Mouse (Mus musculus): ENCODE results near the gene Mecom. TPM values are rescaled to one million over a fixed set of nuclear protein-coding genes. Genes with fewer than 3 reads are reported as not detected.

Gene Mecom
- polyA plus RNA-seq, 1 experiment from 2014 or later, result 41.8 TPM

DNA sequence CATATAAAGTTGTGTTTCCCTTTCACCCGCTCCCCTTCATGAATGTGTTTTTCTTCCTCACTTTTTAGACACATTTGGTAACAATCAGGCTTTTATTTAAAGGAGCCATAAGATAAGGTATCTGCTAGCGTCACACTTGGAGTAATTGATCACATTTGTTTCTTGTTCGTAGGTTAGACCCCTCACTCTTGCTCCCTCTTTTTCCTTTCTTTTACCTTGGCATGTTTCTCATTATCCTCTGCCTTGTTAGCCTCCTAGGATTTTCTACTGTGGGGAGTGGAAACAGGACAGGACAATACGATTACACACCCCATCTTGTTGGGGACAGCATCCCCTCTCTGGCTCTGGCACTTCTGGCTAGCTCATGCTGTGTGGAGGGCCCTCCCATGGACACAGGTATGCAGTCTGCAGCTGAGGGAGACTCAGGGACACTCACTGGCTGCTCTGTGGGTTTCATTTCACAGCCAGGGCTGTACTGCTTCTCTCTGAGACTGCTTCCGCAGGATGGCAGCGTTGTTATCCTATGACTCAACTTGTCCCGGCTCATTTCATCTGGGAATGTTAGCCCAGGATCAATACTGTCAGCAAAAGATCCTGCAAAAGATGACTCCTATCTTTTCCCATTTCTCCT, 334.2 kb downstream of the Mecom start:
- H3K27me3 ChIP-seq (ENCODE audit: control insufficient read depth, insufficient read depth, low read length), result no peaks in the 10 kb centered on the region
- H3K4me3 ChIP-seq (ENCODE audit: low read depth, low read length), result no peak overlapping the region
- H3K9me3 ChIP-seq (replicated peaks; ENCODE audit: control insufficient read depth, low read length), result no peaks in the 10 kb centered on the region
- no peak for ATAC-seq (replicated peaks; ENCODE audit: insufficient number of reproducible peaks, low FRiP score, low TSS enrichment)
- 18% methylated on average over 7 of the region's 7 CpGs for WGBS (ENCODE audit: insufficient replicate concordance)
- no peak overlapping the region for H3K4me2 ChIP-seq
- H3K27ac ChIP-seq (ENCODE audit: low read depth, low read length), result 0 out of 2 replicates have a peak overlapping the region, but pooled peaks have one; percentile 22
- no peak overlapping the region for H3K9ac ChIP-seq (ENCODE audit: low read depth, low read length)
- H3K4me1 ChIP-seq (ENCODE audit: control insufficient read depth, insufficient read depth, low read length), result 0 out of 2 replicates have a peak, but pooled peaks cover 10% of the 10 kb centered on the region
- no peaks in the 10 kb centered on the region for H3K36me3 ChIP-seq (ENCODE audit: control insufficient read depth, insufficient read depth, low read length)

DNA sequence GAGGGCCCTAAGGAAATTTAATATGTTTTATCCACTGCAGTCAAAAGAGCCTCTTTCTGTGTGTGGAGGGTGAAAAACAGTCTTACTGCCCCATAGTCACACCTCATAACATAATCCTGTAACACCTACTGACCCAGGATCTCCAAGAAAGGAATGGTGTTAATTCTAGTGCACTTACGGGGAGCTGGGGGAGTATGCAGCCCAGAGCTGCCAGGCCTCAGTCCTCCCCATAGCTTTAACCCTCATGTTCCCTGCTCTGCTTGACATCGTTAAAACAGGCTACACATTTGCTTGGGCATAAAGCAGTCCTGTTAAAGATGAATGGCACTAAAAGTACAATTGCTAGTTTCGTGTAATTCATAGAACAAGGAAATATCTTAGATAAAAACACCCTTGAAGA, 335.0 kb downstream of the Mecom start:
- Histone ChIP-seq H3K27ac (ENCODE audit: low read depth, low read length) (no peak overlapping the region), H3K9ac (ENCODE audit: low read depth, low read length) (no peak overlapping the region), H3K36me3 (ENCODE audit: control insufficient read depth, insufficient read depth, low read length) (no peaks in the 10 kb centered on the region), H3K27me3 (ENCODE audit: control insufficient read depth, insufficient read depth, low read length) (no peaks in the 10 kb centered on the region), H3K4me2 (no peak overlapping the region), H3K4me1 (ENCODE audit: control insufficient read depth, insufficient read depth, low read length) (peaks cover 13% of the 10 kb centered on the region; the same call in 1 of the 2 replicates), H3K4me3 (ENCODE audit: low read depth, low read length) (no peak overlapping the region), H3K9me3 (replicated peaks; ENCODE audit: control insufficient read depth, low read length) (no peaks in the 10 kb centered on the region)
- WGBS (ENCODE audit: insufficient replicate concordance), result 23% methylated on average over 3 of the region's 3 CpGs
- ATAC-seq (replicated peaks; ENCODE audit: insufficient number of reproducible peaks, low FRiP score, low TSS enrichment), result no peak

DNA sequence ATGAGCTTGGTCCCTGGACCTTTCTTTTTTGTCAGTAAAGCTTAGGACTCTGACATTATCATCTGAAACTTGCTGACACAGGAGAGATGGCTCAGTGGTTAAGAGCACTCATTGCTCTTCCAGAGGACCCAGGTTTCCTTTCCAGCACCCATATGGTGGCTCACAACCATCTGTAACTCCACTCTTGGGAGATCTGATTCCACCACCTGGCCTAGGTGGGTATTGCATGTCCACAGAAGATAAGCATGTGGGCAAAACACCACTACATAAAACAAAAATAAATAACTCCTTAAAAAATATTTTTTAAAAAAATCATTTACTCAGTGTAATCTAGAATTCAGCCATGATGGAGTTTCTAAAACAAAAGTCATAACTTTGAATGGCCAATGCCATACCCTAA, 338.7 kb downstream of the Mecom start:
- H3K4me1 ChIP-seq (ENCODE audit: control insufficient read depth, insufficient read depth, low read length), result peaks cover 13% of the 10 kb centered on the region; the same call in 1 of the 2 replicates
- no peaks in the 10 kb centered on the region for H3K36me3 ChIP-seq (ENCODE audit: control insufficient read depth, insufficient read depth, low read length)
- ATAC-seq (replicated peaks; ENCODE audit: insufficient number of reproducible peaks, low FRiP score, low TSS enrichment), result no peak
- H3K9me3 ChIP-seq (replicated peaks; ENCODE audit: control insufficient read depth, low read length), result no peaks in the 10 kb centered on the region
- H3K9ac ChIP-seq (ENCODE audit: low read depth, low read length), result no peak overlapping the region
- no peak overlapping the region for H3K4me2 ChIP-seq
- H3K27me3 ChIP-seq (ENCODE audit: control insufficient read depth, insufficient read depth, low read length), result no peaks in the 10 kb centered on the region
- no peak overlapping the region for H3K27ac ChIP-seq (ENCODE audit: low read depth, low read length)
- H3K4me3 ChIP-seq (ENCODE audit: low read depth, low read length), result no peak overlapping the region

DNA sequence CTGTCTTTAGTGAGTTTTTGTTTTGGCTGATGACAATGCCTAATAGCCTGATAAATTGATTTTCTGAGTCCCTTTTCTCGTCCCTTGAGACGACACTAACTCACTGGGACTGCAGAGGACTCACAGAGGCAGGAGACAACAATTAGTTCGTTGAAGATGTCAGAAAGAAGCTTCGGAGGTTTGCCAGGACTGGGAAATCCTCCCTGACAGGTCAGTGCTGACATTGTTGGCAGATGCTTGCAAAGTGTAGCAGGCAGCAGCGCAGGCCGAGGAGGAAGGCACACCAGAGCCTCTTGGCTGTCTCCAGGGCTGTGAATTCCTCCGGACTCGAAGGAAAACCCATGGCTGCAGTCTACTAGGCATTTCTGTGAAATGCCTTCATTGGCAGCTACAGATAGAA, 339.9 kb downstream of the Mecom start:
- Histone ChIP-seq H3K27me3 (ENCODE audit: control insufficient read depth, insufficient read depth, low read length) (no peaks in the 10 kb centered on the region), H3K4me2 (0 out of 2 replicates have a peak overlapping the region, but pooled peaks have one; percentile 6), H3K36me3 (ENCODE audit: control insufficient read depth, insufficient read depth, low read length) (no peaks in the 10 kb centered on the region), H3K9ac (ENCODE audit: low read depth, low read length) (0 out of 2 replicates have a peak overlapping the region, but pooled peaks have one; percentile 16), H3K9me3 (replicated peaks; ENCODE audit: control insufficient read depth, low read length) (no peaks in the 10 kb centered on the region), H3K4me3 (ENCODE audit: low read depth, low read length) (no peak overlapping the region), H3K4me1 (ENCODE audit: control insufficient read depth, insufficient read depth, low read length) (peaks cover 6% of the 10 kb centered on the region; the same call in 1 of the 2 replicates), H3K27ac (ENCODE audit: low read depth, low read length) (no peak overlapping the region)
- ATAC-seq (replicated peaks; ENCODE audit: insufficient number of reproducible peaks, low FRiP score, low TSS enrichment), result no peak
- 29% methylated on average over 8 of the region's 8 CpGs for WGBS (ENCODE audit: insufficient replicate concordance)

DNA sequence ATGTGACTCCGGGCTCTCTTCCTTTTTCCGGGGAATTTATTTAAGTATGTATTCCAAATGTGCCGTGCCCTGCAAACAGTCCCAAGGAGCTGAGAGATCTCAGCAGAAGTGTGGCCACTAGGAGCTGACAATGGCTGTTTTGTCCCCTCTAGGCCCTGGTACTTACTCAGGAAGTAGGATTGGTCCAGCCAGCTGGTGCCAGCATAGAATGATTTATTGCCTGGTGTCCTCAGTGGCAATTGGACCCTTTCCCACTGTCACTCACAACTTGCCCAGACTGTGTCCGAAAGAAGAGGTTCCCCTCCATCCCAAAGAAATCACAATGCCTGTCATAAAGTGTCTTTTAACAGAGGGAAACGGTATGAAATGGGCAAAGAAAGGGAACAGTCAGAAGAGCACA, 340.4 kb downstream of the Mecom start:
- H3K4me1 ChIP-seq (ENCODE audit: control insufficient read depth, insufficient read depth, low read length), result peaks cover 4% of the 10 kb centered on the region; the same call in 1 of the 2 replicates
- no peaks in the 10 kb centered on the region for H3K27me3 ChIP-seq (ENCODE audit: control insufficient read depth, insufficient read depth, low read length)
- 58% methylated on average over 5 of the region's 5 CpGs for WGBS (ENCODE audit: insufficient replicate concordance)
- no peak overlapping the region for H3K27ac ChIP-seq (ENCODE audit: low read depth, low read length)
- no peak overlapping the region for H3K4me2 ChIP-seq
- ATAC-seq (replicated peaks; ENCODE audit: insufficient number of reproducible peaks, low FRiP score, low TSS enrichment), result no peak
- no peaks in the 10 kb centered on the region for H3K36me3 ChIP-seq (ENCODE audit: control insufficient read depth, insufficient read depth, low read length)
- no peak overlapping the region for H3K4me3 ChIP-seq (ENCODE audit: low read depth, low read length)
- H3K9me3 ChIP-seq (replicated peaks; ENCODE audit: control insufficient read depth, low read length), result no peaks in the 10 kb centered on the region
- H3K9ac ChIP-seq (ENCODE audit: low read depth, low read length), result no peak overlapping the region

DNA sequence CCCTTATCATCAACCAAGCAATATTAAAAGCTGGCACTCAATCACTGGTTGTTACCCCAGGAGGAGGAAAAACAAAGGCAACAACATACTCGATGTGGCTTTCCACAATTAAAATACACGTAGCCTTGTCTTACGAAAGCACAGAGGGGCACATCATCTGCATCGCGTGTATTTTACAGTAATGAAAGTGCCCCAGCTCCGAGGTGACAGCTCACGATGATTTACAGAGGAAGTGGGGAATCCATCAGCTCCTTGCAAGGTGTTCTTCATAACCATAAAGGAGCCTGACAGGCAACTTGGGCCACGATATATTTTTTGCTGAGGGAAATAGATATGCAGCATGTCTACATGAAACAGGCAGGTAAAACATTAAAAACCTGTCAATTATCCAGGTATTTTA, 341.7 kb downstream of the Mecom start:
- Histone ChIP-seq H3K4me2 (no peak overlapping the region), H3K9ac (ENCODE audit: low read depth, low read length) (no peak overlapping the region), H3K27me3 (ENCODE audit: control insufficient read depth, insufficient read depth, low read length) (no peaks in the 10 kb centered on the region), H3K36me3 (ENCODE audit: control insufficient read depth, insufficient read depth, low read length) (no peaks in the 10 kb centered on the region), H3K27ac (ENCODE audit: low read depth, low read length) (no peak overlapping the region), H3K4me3 (ENCODE audit: low read depth, low read length) (no peak overlapping the region), H3K9me3 (replicated peaks; ENCODE audit: control insufficient read depth, low read length) (no peaks in the 10 kb centered on the region), H3K4me1 (ENCODE audit: control insufficient read depth, insufficient read depth, low read length) (peaks cover 4% of the 10 kb centered on the region; the same call in 1 of the 2 replicates)
- no peak for ATAC-seq (replicated peaks; ENCODE audit: insufficient number of reproducible peaks, low FRiP score, low TSS enrichment)
- 80% methylated on average over 8 of the region's 8 CpGs for WGBS (ENCODE audit: insufficient replicate concordance)

DNA sequence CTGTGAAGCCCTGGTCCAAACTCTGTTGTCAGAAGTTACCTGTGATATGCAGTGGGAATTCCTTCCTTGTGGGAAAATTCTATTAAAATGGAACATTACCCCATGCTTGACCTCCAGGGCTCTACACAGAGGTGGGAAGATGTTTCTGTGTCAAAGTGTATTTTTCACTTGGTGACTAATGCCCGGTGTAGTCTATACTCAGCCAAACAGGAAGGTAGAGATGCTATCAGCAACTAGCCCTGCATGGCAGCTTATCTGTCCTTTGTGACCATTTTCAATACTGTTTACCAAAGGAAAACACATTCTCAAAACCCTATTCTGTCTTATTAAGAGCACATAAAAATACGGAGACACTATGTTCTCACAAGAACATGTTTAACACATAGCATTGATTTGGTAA, 344.0 kb downstream of the Mecom start:
- no peaks in the 10 kb centered on the region for H3K27me3 ChIP-seq (ENCODE audit: control insufficient read depth, insufficient read depth, low read length)
- H3K4me1 ChIP-seq (ENCODE audit: control insufficient read depth, insufficient read depth, low read length), result peaks cover 4% of the 10 kb centered on the region; the same call in 1 of the 2 replicates
- no peak overlapping the region for H3K4me2 ChIP-seq
- H3K36me3 ChIP-seq (ENCODE audit: control insufficient read depth, insufficient read depth, low read length), result no peaks in the 10 kb centered on the region
- no peaks in the 10 kb centered on the region for H3K9me3 ChIP-seq (replicated peaks; ENCODE audit: control insufficient read depth, low read length)
- H3K9ac ChIP-seq (ENCODE audit: low read depth, low read length), result no peak overlapping the region
- no peak overlapping the region for H3K27ac ChIP-seq (ENCODE audit: low read depth, low read length)
- no peak for ATAC-seq (replicated peaks; ENCODE audit: insufficient number of reproducible peaks, low FRiP score, low TSS enrichment)
- no peak overlapping the region for H3K4me3 ChIP-seq (ENCODE audit: low read depth, low read length)
- WGBS (ENCODE audit: insufficient replicate concordance), result 63% methylated on average over 2 of the region's 2 CpGs

DNA sequence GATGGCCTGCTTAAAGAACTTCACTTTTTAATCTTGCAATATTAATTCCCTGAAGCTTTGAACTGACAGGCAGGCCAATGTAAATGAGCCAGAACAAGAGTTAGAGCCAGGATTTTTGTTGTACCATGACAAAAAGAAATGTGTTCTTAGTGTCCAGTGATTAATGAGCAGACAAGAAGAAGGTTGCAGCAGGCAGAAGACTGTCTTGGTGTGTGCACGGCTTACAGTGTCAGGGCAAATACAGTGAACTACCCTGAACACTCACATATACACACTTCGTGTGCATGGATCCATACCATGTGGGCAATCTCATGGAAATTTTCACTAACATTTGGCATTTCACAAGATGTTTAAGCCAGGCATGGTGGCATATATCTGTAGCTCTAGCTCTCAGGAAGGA, 349.0 kb downstream of the Mecom start:
- ATAC-seq (replicated peaks; ENCODE audit: insufficient number of reproducible peaks, low FRiP score, low TSS enrichment), result no peak
- Histone ChIP-seq H3K27ac (ENCODE audit: low read depth, low read length) (no peak overlapping the region), H3K27me3 (ENCODE audit: control insufficient read depth, insufficient read depth, low read length) (no peaks in the 10 kb centered on the region), H3K4me2 (no peak overlapping the region), H3K36me3 (ENCODE audit: control insufficient read depth, insufficient read depth, low read length) (no peaks in the 10 kb centered on the region), H3K4me3 (ENCODE audit: low read depth, low read length) (no peak overlapping the region), H3K9ac (ENCODE audit: low read depth, low read length) (no peak overlapping the region), H3K9me3 (replicated peaks; ENCODE audit: control insufficient read depth, low read length) (no peaks in the 10 kb centered on the region), H3K4me1 (ENCODE audit: control insufficient read depth, insufficient read depth, low read length) (no peaks in the 10 kb centered on the region)
- 79% methylated on average over 2 of the region's 2 CpGs for WGBS (ENCODE audit: insufficient replicate concordance)

DNA sequence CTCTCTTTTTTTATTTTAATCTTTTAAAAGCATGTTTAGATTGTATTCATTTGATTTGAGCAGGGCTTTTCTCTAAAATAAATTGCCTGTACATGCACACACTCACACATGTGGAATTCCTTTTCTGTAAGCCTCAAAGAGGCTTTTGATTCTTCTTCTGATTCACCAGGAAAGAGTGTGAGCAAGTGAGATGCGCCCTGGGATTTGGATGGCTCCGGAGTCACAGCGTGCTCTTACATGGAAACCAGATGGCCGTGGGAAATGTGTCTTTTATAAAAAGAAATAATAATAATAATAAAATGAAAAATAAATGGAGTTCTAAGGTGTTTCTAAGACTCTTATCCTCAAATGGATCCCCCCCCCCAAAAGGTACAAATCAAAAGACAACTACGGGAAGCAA, 349.6 kb downstream of the Mecom start:
- Histone ChIP-seq H3K27ac (ENCODE audit: low read depth, low read length) (no peak overlapping the region), H3K36me3 (ENCODE audit: control insufficient read depth, insufficient read depth, low read length) (no peaks in the 10 kb centered on the region), H3K4me3 (ENCODE audit: low read depth, low read length) (no peak overlapping the region), H3K4me2 (no peak overlapping the region), H3K9ac (ENCODE audit: low read depth, low read length) (no peak overlapping the region), H3K27me3 (ENCODE audit: control insufficient read depth, insufficient read depth, low read length) (no peaks in the 10 kb centered on the region), H3K9me3 (replicated peaks; ENCODE audit: control insufficient read depth, low read length) (no peaks in the 10 kb centered on the region), H3K4me1 (ENCODE audit: control insufficient read depth, insufficient read depth, low read length) (no peaks in the 10 kb centered on the region)
- no peak for ATAC-seq (replicated peaks; ENCODE audit: insufficient number of reproducible peaks, low FRiP score, low TSS enrichment)
- 82% methylated on average over 5 of the region's 5 CpGs for WGBS (ENCODE audit: insufficient replicate concordance)
